Comparison of ENCODE assay signal across 10 mouse cellular contexts in the genomic region with DNA sequence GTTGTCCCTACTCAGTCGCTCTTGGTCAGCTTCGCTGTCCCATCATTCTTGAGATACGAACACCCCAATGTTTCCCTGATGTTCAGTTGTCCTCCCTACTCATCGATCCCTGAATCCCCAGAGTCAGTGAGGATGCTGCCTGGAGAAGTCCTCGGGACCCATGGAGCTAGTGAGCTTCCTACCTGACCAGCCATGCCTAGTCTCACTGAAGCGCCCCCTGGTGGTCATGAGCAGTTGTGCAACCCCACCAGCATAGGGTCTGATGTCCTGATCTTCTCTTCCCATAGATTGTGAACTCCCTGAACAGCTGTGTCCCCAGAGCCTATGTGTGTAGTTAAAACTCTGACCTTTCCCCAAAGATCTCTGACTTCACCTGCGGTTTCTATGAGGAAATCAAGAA. TPM values are rescaled to one million over a fixed set of nuclear protein-coding genes. Genes with fewer than 3 reads are reported as not detected.
DNase-seq lines count a peak whose midpoint lies in the region; ATAC-seq and TF ChIP-seq lines count a peak whose summit lies in the region.
"Had no signal": no experiment of that assay in that cellular context is flagged by ENCODE, and none has a peak within 500 bp of the region (broad histone marks: within the 10 kb centered on the region; RNA-seq: fewer than 3 reads in every experiment).

No protein-coding gene starts in this region.

- WGBS in intestine, postnatal 0 days, result 66% methylated on average over 7 of the region's 7 CpGs
- WGBS in intestine, embryonic 16.5 days, result 59% methylated on average over 7 of the region's 7 CpGs
- WGBS in forebrain, embryonic 15.5 days, result 67% methylated on average over 7 of the region's 7 CpGs

- no peak overlapping the region for H3K27ac ChIP-seq in intestine, postnatal 0 days (ENCODE audit: low read depth, low read length)
- no peak overlapping the region for H3K27ac ChIP-seq in intestine, embryonic 16.5 days (ENCODE audit: low read length)
- H3K27ac ChIP-seq in embryonic fibroblast, embryonic 13.5 days (ENCODE audit: insufficient read depth, low read length), result no peak overlapping the region
- H3K27ac ChIP-seq in forebrain, embryonic 15.5 days (replicated peaks), result no peak overlapping the region
- H3K27ac ChIP-seq: liver, embryonic 15.5 days had no signal

- no peak overlapping the region for H3K9ac ChIP-seq in intestine, postnatal 0 days (ENCODE audit: low read depth, low read length)
- no peak overlapping the region for H3K9ac ChIP-seq in intestine, embryonic 16.5 days (ENCODE audit: low read depth, low read length)
- no peak overlapping the region for H3K9ac ChIP-seq in forebrain, embryonic 15.5 days (replicated peaks)
- H3K9ac ChIP-seq: liver, embryonic 15.5 days had no signal

- no peaks in the 10 kb centered on the region for H3K36me3 ChIP-seq in intestine, postnatal 0 days (ENCODE audit: control insufficient read depth, insufficient read depth)
- no peaks in the 10 kb centered on the region for H3K36me3 ChIP-seq in intestine, embryonic 16.5 days (ENCODE audit: control insufficient read depth, insufficient read depth, low read length)
- H3K36me3 ChIP-seq in E14TG2a.4 (ENCODE audit: insufficient read depth, low read length), result no peaks in the 10 kb centered on the region
- no peaks in the 10 kb centered on the region for H3K36me3 ChIP-seq in forebrain, embryonic 15.5 days
- H3K36me3 ChIP-seq: liver, embryonic 15.5 days had no signal

- H3K4me1 ChIP-seq in intestine, postnatal 0 days (replicated peaks; ENCODE audit: control insufficient read depth, insufficient read depth, low read length), result no peaks in the 10 kb centered on the region
- no peaks in the 10 kb centered on the region for H3K4me1 ChIP-seq in intestine, embryonic 16.5 days (ENCODE audit: control insufficient read depth, insufficient read depth, low read length)
- H3K4me1 ChIP-seq in E14TG2a.4 (replicated peaks; ENCODE audit: low read depth, low read length), result no peaks in the 10 kb centered on the region
- 0 out of 2 replicates have a peak, but pooled peaks cover 2% of the 10 kb centered on the region for H3K4me1 ChIP-seq in embryonic fibroblast, embryonic 13.5 days (ENCODE audit: control insufficient read depth, insufficient read depth, low read length)
- H3K4me1 ChIP-seq in forebrain, embryonic 15.5 days, result peaks cover 4% of the 10 kb centered on the region; the same call in 1 of the 2 replicates
- H3K4me1 ChIP-seq: liver, embryonic 15.5 days had no signal

- peak; percentile 64 for DNase-seq in adrenal gland, postnatal 10 days
- DNase-seq in retina, embryonic 14.5 days (ENCODE audit: low spot score), result peak; percentile 62
- no peak for DNase-seq in natural killer cell, adult 2 months (ENCODE audit: low spot score in 2 of 2)

- no peaks in the 10 kb centered on the region for H3K9me3 ChIP-seq in intestine, postnatal 0 days (ENCODE audit: control insufficient read depth)
- no peaks in the 10 kb centered on the region for H3K9me3 ChIP-seq in intestine, embryonic 16.5 days (ENCODE audit: control insufficient read depth, low read length)
- H3K9me3 ChIP-seq in E14TG2a.4 (ENCODE audit: low read length), result no peaks in the 10 kb centered on the region
- H3K9me3 ChIP-seq in forebrain, embryonic 15.5 days, result no peaks in the 10 kb centered on the region
- H3K9me3 ChIP-seq: liver, embryonic 15.5 days had no signal

- no peak overlapping the region for H3K4me2 ChIP-seq in intestine, postnatal 0 days (replicated peaks; ENCODE audit: low read depth)
- H3K4me2 ChIP-seq in intestine, embryonic 16.5 days (ENCODE audit: low read depth, low read length), result no peak overlapping the region
- no peak overlapping the region for H3K4me2 ChIP-seq in forebrain, embryonic 15.5 days (replicated peaks)
- H3K4me2 ChIP-seq: liver, embryonic 15.5 days had no signal

- no peaks in the 10 kb centered on the region for H3K27me3 ChIP-seq in intestine, postnatal 0 days (replicated peaks; ENCODE audit: control insufficient read depth, insufficient read depth, low read length)
- H3K27me3 ChIP-seq in intestine, embryonic 16.5 days (replicated peaks; ENCODE audit: control insufficient read depth, insufficient read depth, low read length), result no peaks in the 10 kb centered on the region
- no peaks in the 10 kb centered on the region; the same call in 1 of the 2 replicates for H3K27me3 ChIP-seq in E14TG2a.4 (ENCODE audit: insufficient read depth, low read length)
- H3K27me3 ChIP-seq in forebrain, embryonic 15.5 days, result no peaks in the 10 kb centered on the region
- H3K27me3 ChIP-seq: liver, embryonic 15.5 days had no signal

- ATAC-seq in intestine, postnatal 0 days, result no peak
- ATAC-seq in intestine, embryonic 16.5 days, result no peak
- no peak for ATAC-seq in forebrain, embryonic 15.5 days (replicated peaks)

- no peak for TF ChIP-seq POLR2A in embryonic fibroblast, embryonic 13.5 days (IDR thresholded peaks at IDR 0.05; ENCODE audit: low read depth, low read length)

- TF ChIP-seq CTCF in intestine, postnatal 0 days (IDR thresholded peaks at IDR 0.05; ENCODE audit: low read depth), result peak; percentile 77
- TF ChIP-seq CTCF in E14TG2a.4 (conservative IDR thresholded peaks at IDR 0.05; ENCODE audit: low read length), result peak; percentile 84
- TF ChIP-seq CTCF in embryonic fibroblast, embryonic 13.5 days (IDR thresholded peaks at IDR 0.05; ENCODE audit: borderline replicate concordance, insufficient read depth, low read length), result peak; percentile 55; the same call in 1 of the 2 replicates

- H3K4me3 ChIP-seq in intestine, postnatal 0 days (ENCODE audit: low read depth, low read length), result no peak overlapping the region
- H3K4me3 ChIP-seq in intestine, embryonic 16.5 days (ENCODE audit: low read length), result no peak overlapping the region
- no peak overlapping the region for H3K4me3 ChIP-seq in E14TG2a.4 (replicated peaks; ENCODE audit: low read length)
- H3K4me3 ChIP-seq in embryonic fibroblast, embryonic 13.5 days (ENCODE audit: insufficient read depth, low read length), result no peak overlapping the region
- H3K4me3 ChIP-seq in forebrain, embryonic 15.5 days, result no peak overlapping the region
- H3K4me3 ChIP-seq: erythroblast, embryonic 14.5 days; liver, embryonic 15.5 days had no signal

RNA-seq across cellular contexts. Expression of a gene that starts 47.9 kb away (rescaled TPM):
- 1.6 and 2.4 TPM in 2 replicates for polyA plus RNA-seq in intestine, postnatal 0 days (2015; fragmentation: Nextera tagmentation; extraction: Ambion mirVana)
- polyA plus RNA-seq in intestine, embryonic 16.5 days (2015; fragmentation: Nextera tagmentation; extraction: Ambion mirVana), result 6.5 and 7.6 TPM in 2 replicates
- 10 to 100 TPM in 1 of 2 experiments, 1 to 10 TPM in 1; 5.1 to 10.1 TPM for total RNA-seq in adrenal gland, postnatal 10 days (2021)
- not detected in 2 replicates for polyA plus RNA-seq in embryonic fibroblast, embryonic 13.5 days (2011; ENCODE audit: insufficient read length, low read depth, missing spikeins)
- 1.3 and 2.4 TPM in 2 replicates for polyA plus RNA-seq in forebrain, embryonic 15.5 days (2015; fragmentation: Nextera tagmentation; extraction: Ambion mirVana)
- polyA plus RNA-seq: erythroblast, embryonic 14.5 days had no signal

Comparison
In these comparisons a context has a peak if more than half of its experiments do, and no peak if none do; other contexts are left out.
1. DNase-seq: peak in adrenal gland, postnatal 10 days (single experiment) and retina, embryonic 14.5 days (single experiment); none in natural killer cell, adult 2 months (0 of 2).
2. Peak in every context shown above with its lines, with median percentiles within 50 percentile points of each other: CTCF ChIP-seq.